Mouse (Mus musculus): ENCODE measurements around the gene Ppard. TPM values are rescaled to one million over a fixed set of nuclear protein-coding genes. Genes with fewer than 3 reads are reported as not detected.

The Ppard gene
- polyA plus RNA-seq, 1 experiment from 2014 or later: 2.1 TPM

DNA sequence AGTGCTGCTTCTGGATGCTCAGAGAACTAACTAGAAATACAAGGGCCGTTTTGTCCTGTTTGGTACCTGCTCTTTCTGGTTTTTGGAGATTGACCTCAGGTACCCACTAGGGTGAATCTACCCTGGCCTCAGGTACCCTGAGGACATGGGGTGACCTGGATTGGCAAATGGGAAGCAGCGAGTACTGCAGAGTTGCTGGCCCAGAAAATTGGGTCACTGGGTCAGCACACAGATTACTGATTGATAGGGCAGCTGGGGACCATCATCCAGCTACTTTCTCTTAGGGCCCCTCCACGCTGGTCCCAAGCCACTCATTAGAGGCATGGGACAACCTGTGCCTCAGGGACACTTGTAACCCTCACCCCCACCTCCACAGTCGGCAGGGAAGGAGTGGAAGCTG is 46.7 kb downstream of the Ppard start:
- Histone ChIP-seq H3K9ac (ENCODE audit: low read length) (no peak overlapping the region), H3K27me3 (ENCODE audit: control insufficient read depth, insufficient read depth, low read length) (no peaks in the 10 kb centered on the region), H3K36me3 (ENCODE audit: control insufficient read depth, insufficient read depth, low read length) (no peaks in the 10 kb centered on the region), H3K4me2 (ENCODE audit: low read depth) (no peak overlapping the region), H3K9me3 (ENCODE audit: control insufficient read depth, low read length) (no peaks in the 10 kb centered on the region), H3K27ac (ENCODE audit: low read depth, low read length) (no peak overlapping the region), H3K4me1 (ENCODE audit: control insufficient read depth, insufficient read depth, low read length) (peaks cover 13% of the 10 kb centered on the region), H3K4me3 (ENCODE audit: low read depth, low read length) (no peak overlapping the region)
- DNase-seq (ENCODE audit: low spot score) (no peak), ATAC-seq (ENCODE audit: insufficient read depth, low FRiP score, low TSS enrichment) (no peak)
- 41% methylated on average over 4 of the region's 4 CpGs for WGBS

DNA sequence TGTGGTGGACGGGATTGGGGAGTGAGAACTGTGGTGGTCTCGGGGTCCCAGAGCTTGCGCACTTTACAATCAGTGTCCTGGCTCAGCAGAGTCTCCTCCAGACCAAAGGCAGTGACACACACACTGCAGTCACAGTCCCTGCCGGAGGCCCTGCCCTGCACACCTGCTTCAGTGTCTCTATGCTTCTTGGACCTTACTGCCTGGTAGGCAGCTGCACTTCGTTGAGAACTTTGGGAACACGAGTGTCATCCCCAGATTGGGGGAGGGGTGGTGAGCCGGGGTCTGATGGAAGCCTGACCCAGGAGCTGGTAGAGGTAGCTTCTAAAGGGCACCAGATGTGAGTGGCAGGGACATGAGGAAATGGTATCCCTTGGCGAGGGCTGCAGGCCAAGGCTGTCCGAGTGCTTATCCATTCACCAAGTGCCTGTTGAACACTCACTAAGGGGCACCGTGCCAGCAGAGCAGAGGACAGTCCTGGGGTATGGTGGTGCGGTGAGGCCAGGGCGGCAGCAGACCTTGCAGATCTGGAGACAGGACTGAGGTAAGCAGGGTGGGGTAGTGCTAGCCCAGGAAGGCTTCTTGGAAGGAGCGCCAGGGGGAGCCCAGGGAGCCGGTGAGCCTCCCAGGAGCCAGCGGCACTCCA is 47.4 kb downstream of the Ppard start:
- ATAC-seq (ENCODE audit: insufficient read depth, low FRiP score, low TSS enrichment) (no peak), DNase-seq (ENCODE audit: low spot score) (no peak)
- no peaks in the 10 kb centered on the region for H3K27me3 ChIP-seq (ENCODE audit: control insufficient read depth, insufficient read depth, low read length)
- H3K9me3 ChIP-seq (ENCODE audit: control insufficient read depth, low read length): no peaks in the 10 kb centered on the region
- H3K36me3 ChIP-seq (ENCODE audit: control insufficient read depth, insufficient read depth, low read length): no peaks in the 10 kb centered on the region
- H3K4me1 ChIP-seq (ENCODE audit: control insufficient read depth, insufficient read depth, low read length): peaks cover 13% of the 10 kb centered on the region
- H3K27ac ChIP-seq (ENCODE audit: low read depth, low read length): no peak overlapping the region
- no peak overlapping the region for H3K9ac ChIP-seq (ENCODE audit: low read length)
- no peak overlapping the region for H3K4me2 ChIP-seq (ENCODE audit: low read depth)
- WGBS: 72% methylated on average over 15 of the region's 15 CpGs
- H3K4me3 ChIP-seq (ENCODE audit: low read depth, low read length): no peak overlapping the region

DNA sequence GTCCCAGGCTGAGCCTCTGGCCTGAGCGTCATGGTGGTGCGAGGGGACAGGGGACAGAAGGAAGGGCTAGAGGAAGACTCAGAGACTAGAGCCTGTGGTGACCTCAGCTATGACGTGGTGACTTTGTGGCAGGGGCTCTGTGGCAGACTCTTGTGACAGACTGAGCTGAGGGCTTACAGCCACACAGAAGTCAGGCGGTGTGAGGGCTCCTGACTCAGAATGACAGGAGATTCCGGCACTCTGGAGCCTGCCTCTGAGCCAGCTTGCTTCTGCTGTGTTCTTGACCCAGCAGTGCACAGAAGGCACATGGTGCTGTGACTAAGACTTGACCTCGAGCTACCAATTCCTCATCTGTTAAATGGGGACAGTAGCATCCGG is 47.9 kb downstream of the Ppard start:
- H3K4me3 ChIP-seq (ENCODE audit: low read depth, low read length): no peak overlapping the region
- DNase-seq (ENCODE audit: low spot score) (no peak), ATAC-seq (ENCODE audit: insufficient read depth, low FRiP score, low TSS enrichment) (no peak)
- peaks cover 13% of the 10 kb centered on the region for H3K4me1 ChIP-seq (ENCODE audit: control insufficient read depth, insufficient read depth, low read length)
- no peak overlapping the region for H3K27ac ChIP-seq (ENCODE audit: low read depth, low read length)
- no peaks in the 10 kb centered on the region for H3K36me3 ChIP-seq (ENCODE audit: control insufficient read depth, insufficient read depth, low read length)
- no peaks in the 10 kb centered on the region for H3K9me3 ChIP-seq (ENCODE audit: control insufficient read depth, low read length)
- H3K4me2 ChIP-seq (ENCODE audit: low read depth): no peak overlapping the region
- WGBS: 77% methylated on average over 7 of the region's 7 CpGs
- H3K27me3 ChIP-seq (ENCODE audit: control insufficient read depth, insufficient read depth, low read length): no peaks in the 10 kb centered on the region
- H3K9ac ChIP-seq (ENCODE audit: low read length): no peak overlapping the region

DNA sequence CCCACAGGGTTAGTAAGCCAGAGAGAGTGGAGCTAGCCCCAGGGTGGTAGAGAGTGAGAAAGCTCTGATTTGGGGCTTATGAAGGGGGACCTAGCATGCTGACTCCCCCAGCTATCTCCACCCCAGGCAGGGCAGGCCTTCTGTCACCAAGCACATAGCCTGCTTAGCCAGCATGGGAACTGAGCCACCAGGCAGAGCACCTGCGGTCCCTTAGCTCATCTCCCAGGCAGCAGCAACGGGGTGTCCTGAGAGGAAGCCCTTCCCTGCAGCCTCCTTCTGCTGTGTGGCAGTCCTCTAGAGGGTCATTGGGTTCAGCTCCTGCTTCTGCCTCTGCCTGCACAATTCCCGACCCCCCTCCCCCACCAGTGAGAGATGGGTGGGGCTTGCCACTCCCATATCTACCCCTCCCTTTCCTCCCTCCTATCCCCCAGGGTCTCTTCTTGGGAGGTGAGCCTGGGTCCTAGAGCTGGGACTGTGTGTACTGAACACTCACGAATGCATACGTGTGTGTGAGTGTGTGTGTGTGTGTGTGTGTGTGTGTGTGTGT is 48.4 kb downstream of the Ppard start:
- no peaks in the 10 kb centered on the region for H3K36me3 ChIP-seq (ENCODE audit: control insufficient read depth, insufficient read depth, low read length)
- no peak for DNase-seq (ENCODE audit: low spot score)
- H3K9ac ChIP-seq (ENCODE audit: low read length): no peak overlapping the region
- ATAC-seq (ENCODE audit: insufficient read depth, low FRiP score, low TSS enrichment): no peak
- no peak overlapping the region for H3K4me3 ChIP-seq (ENCODE audit: low read depth, low read length)
- no peak overlapping the region for H3K27ac ChIP-seq (ENCODE audit: low read depth, low read length)
- H3K27me3 ChIP-seq (ENCODE audit: control insufficient read depth, insufficient read depth, low read length): no peaks in the 10 kb centered on the region
- H3K4me1 ChIP-seq (ENCODE audit: control insufficient read depth, insufficient read depth, low read length): peaks cover 13% of the 10 kb centered on the region
- no peak overlapping the region for H3K4me2 ChIP-seq (ENCODE audit: low read depth)
- 49% methylated on average over 5 of the region's 5 CpGs for WGBS
- H3K9me3 ChIP-seq (ENCODE audit: control insufficient read depth, low read length): no peaks in the 10 kb centered on the region

DNA sequence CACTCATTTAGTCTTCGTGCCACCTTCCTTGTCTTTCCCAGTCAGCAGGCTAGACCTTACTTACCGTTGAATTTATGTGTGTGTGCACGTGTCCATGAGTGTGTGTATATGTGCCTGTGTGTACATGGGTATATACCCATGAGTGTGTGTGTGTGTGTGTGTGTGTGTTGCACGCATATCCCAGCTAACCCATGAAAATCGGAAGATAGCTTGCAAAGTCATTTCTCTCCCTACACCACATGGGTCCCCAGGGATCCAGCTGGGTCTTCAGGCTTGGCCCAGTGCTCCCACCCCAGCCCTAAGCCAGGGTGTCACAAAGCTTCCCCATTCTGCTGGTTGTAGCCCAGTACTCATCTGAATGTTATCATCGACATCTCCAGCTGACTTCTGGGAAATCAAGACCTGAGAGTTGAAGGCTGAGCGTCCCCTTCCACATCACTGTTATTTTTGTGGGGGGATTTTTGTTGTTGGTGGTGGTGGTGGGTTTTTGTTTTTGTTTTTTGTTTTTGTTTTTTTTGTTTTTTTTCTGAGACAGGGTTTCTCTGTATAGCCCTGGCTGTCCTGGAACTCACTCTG is 49.5 kb downstream of the Ppard start:
- 93% methylated on average over 7 of the region's 7 CpGs for WGBS
- no peak overlapping the region for H3K9ac ChIP-seq (ENCODE audit: low read length)
- no peaks in the 10 kb centered on the region for H3K9me3 ChIP-seq (ENCODE audit: control insufficient read depth, low read length)
- DNase-seq (ENCODE audit: low spot score) (no peak), ATAC-seq (ENCODE audit: insufficient read depth, low FRiP score, low TSS enrichment) (no peak)
- no peaks in the 10 kb centered on the region; the same call in 1 of the 2 replicates for H3K36me3 ChIP-seq (ENCODE audit: control insufficient read depth, insufficient read depth, low read length)
- no peak overlapping the region for H3K27ac ChIP-seq (ENCODE audit: low read depth, low read length)
- H3K27me3 ChIP-seq (ENCODE audit: control insufficient read depth, insufficient read depth, low read length): no peaks in the 10 kb centered on the region
- peaks cover 13% of the 10 kb centered on the region for H3K4me1 ChIP-seq (ENCODE audit: control insufficient read depth, insufficient read depth, low read length)
- H3K4me3 ChIP-seq (ENCODE audit: low read depth, low read length): no peak overlapping the region
- H3K4me2 ChIP-seq (ENCODE audit: low read depth): no peak overlapping the region

DNA sequence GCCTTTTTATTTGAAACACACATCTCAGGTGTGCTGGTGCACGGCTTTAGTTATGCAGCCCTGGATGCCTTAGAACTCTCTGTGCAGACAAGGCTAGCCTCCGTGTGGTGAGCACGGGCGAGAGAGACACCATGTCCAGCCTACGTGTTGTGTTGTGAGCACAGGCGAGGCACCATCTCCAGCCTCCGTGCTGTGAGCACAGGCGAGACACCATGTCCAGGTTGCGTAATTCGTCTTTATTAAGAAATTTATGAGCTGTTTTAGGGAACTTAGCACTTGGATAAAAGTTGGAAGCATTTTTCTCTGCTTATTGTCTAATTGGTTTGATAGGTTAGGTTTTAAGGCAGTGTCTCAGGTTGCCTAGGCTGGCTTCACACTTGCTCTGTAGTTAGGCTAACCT is 50.7 kb downstream of the Ppard start:
- Histone ChIP-seq H3K27me3 (ENCODE audit: control insufficient read depth, insufficient read depth, low read length) (no peaks in the 10 kb centered on the region), H3K4me3 (ENCODE audit: low read depth, low read length) (no peak overlapping the region), H3K27ac (ENCODE audit: low read depth, low read length) (no peak overlapping the region), H3K4me2 (ENCODE audit: low read depth) (no peak overlapping the region), H3K9me3 (ENCODE audit: control insufficient read depth, low read length) (no peaks in the 10 kb centered on the region), H3K36me3 (ENCODE audit: control insufficient read depth, insufficient read depth, low read length) (no peaks in the 10 kb centered on the region; the same call in 1 of the 2 replicates), H3K9ac (ENCODE audit: low read length) (no peak overlapping the region), H3K4me1 (ENCODE audit: control insufficient read depth, insufficient read depth, low read length) (peaks cover 13% of the 10 kb centered on the region)
- 90% methylated on average over 10 of the region's 10 CpGs for whole genome bisulfite sequencing
- ATAC-seq (ENCODE audit: insufficient read depth, low FRiP score, low TSS enrichment): no peak
- no peak for DNase-seq (ENCODE audit: low spot score)

DNA sequence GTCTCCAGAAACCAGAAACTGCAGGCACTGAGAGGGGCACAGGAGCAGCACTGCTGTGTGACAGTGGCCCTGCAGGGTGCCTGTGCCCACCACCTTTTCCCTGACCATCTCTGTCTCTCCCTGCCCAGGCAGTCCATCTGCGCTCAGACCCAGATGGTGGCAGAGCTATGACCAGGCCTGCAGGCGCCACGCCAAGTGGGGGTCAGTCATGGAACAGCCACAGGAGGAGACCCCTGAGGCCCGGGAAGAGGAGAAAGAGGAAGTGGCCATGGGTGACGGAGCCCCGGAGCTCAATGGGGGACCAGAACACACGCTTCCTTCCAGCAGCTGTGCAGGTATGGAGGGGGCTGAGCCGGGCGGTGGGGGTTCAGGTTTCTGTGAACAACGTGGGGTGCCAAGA is 53.6 kb downstream of the Ppard start:
- no peak overlapping the region for H3K9ac ChIP-seq (ENCODE audit: low read length)
- H3K4me1 ChIP-seq (ENCODE audit: control insufficient read depth, insufficient read depth, low read length): no peaks in the 10 kb centered on the region
- no peak overlapping the region for H3K4me2 ChIP-seq (ENCODE audit: low read depth)
- no peak overlapping the region for H3K27ac ChIP-seq (ENCODE audit: low read depth, low read length)
- H3K36me3 ChIP-seq (ENCODE audit: control insufficient read depth, insufficient read depth, low read length): no peaks in the 10 kb centered on the region; the same call in 1 of the 2 replicates
- ATAC-seq (ENCODE audit: insufficient read depth, low FRiP score, low TSS enrichment) (no peak), DNase-seq (ENCODE audit: low spot score) (no peak)
- H3K4me3 ChIP-seq (ENCODE audit: low read depth, low read length): no peak overlapping the region
- H3K27me3 ChIP-seq (ENCODE audit: control insufficient read depth, insufficient read depth, low read length): no peaks in the 10 kb centered on the region
- WGBS: 80% methylated on average over 10 of the region's 10 CpGs
- no peaks in the 10 kb centered on the region for H3K9me3 ChIP-seq (ENCODE audit: control insufficient read depth, low read length)

DNA sequence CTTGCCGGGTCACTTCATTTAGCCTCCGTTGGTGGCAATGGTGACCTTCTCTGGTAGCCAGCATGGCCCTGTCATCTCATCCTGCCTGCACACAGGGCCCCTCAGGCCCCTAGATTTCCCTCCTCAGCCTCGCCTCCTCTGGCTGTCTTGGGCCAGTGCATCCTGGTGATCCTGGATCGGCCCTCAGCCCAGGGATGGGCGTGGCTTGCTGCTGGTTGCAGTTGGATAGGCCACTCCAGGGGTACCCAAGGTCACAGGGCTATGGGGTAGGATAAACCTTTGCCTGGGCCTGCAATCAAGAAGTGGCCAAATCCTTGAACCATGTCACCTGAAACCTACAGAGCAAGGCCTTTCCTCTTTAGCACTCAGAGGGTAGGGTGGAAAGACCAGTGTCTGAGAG is 54.5 kb downstream of the Ppard start:
- Histone ChIP-seq H3K4me3 (ENCODE audit: low read depth, low read length) (no peak overlapping the region), H3K4me2 (ENCODE audit: low read depth) (no peak overlapping the region), H3K27me3 (ENCODE audit: control insufficient read depth, insufficient read depth, low read length) (no peaks in the 10 kb centered on the region), H3K27ac (ENCODE audit: low read depth, low read length) (no peak overlapping the region), H3K36me3 (ENCODE audit: control insufficient read depth, insufficient read depth, low read length) (no peaks in the 10 kb centered on the region; the same call in 1 of the 2 replicates), H3K9me3 (ENCODE audit: control insufficient read depth, low read length) (no peaks in the 10 kb centered on the region), H3K4me1 (ENCODE audit: control insufficient read depth, insufficient read depth, low read length) (no peaks in the 10 kb centered on the region), H3K9ac (ENCODE audit: low read length) (no peak overlapping the region)
- DNase-seq (ENCODE audit: low spot score) (no peak), ATAC-seq (ENCODE audit: insufficient read depth, low FRiP score, low TSS enrichment) (no peak)
- 41% methylated on average over 5 of the region's 5 CpGs for WGBS

DNA sequence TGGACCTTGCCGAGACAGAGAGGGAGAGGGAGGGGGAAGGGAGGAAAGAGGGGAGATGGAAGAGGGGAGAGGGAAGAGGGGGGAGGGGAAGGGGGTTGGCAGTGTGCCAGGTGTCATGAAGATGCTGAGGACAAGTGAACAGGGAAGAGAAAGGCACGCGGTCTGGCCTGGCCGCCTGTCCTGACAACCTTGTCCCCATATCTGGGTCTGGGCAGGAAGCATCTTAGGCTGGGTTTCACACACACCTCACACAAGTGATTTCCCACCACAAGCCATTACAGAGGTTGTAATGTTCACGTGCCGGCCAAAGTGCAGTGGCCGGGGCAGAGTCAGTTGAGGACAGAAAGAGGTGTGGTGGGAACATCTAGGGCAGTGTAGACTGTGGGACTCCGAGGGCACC is 55.1 kb downstream of the Ppard start:
- H3K4me1 ChIP-seq (ENCODE audit: control insufficient read depth, insufficient read depth, low read length): no peaks in the 10 kb centered on the region
- ATAC-seq (ENCODE audit: insufficient read depth, low FRiP score, low TSS enrichment): no peak

More for the DNA sequence above, 55.1 kb downstream of the Ppard start:
- no peak overlapping the region for H3K27ac ChIP-seq (ENCODE audit: low read depth, low read length)
- 86% methylated on average over 8 of the region's 8 CpGs for WGBS
- H3K4me2 ChIP-seq (ENCODE audit: low read depth): no peak overlapping the region
- H3K4me3 ChIP-seq (ENCODE audit: low read depth, low read length): no peak overlapping the region
- no peak for DNase-seq (ENCODE audit: low spot score)
- no peak overlapping the region for H3K9ac ChIP-seq (ENCODE audit: low read length)
- no peaks in the 10 kb centered on the region for H3K27me3 ChIP-seq (ENCODE audit: control insufficient read depth, insufficient read depth, low read length)
- no peaks in the 10 kb centered on the region for H3K9me3 ChIP-seq (ENCODE audit: control insufficient read depth, low read length)
- H3K36me3 ChIP-seq (ENCODE audit: control insufficient read depth, insufficient read depth, low read length): no peaks in the 10 kb centered on the region; the same call in 1 of the 2 replicates

Measured in neural tube, embryonic 11.5 days (tissue).